Mouse (Mus musculus) retina, embryonic 14.5 days (tissue): ENCODE results near the gene Ncl.

Experiments
- DNase-seq: peaks from one replicate; pipeline ENCODE4 v3.0.0-alpha.2; 2015; ENCODE audit warnings: low spot score

The Ncl gene

DNA sequence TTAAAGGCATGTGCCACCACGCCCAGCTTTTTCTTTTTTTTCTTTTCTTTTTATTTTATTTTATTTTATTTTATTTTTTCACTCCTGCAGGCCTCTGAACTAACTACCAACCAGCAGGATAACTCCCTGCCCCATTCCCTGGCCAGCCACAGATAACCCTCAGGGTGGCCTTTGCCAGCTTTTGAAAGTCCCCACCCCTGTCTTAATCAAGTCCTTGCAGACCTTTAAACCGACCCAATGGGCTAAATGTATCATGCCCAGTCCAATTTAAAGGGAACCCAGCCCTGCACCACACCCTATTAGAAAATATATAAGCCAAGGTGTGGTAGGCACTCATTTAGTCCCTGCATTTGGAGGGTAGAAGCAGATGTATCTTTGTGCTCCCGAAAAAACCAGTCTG, 46.9 kb downstream of the Ncl start:
- DNase-seq: no peak

DNA sequence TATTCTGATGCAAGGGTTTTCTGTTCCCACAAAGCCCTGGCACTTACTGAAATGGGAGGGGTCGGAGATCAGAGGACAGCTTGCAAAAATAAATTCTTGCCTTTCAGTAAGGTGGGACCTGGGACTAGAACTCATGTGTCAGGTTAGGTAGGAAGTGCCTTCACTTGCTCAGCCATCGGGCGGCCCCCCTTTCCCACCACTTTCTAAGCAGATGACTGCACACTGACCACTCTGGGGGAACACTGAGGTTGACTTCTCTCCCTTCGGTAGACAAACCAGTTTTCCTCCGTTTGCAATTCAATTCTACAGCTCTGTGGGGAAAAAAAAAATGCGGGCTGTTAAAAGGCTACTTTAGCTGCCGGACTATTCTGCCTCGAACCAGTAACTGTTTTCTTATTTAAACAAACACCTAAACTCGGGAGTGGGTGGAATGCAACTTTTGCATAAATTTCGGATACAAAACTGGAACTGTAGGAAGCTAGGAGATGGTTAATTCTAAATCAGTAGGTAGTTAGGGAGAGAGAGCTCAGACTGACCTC, 47.7 kb downstream of the Ncl start:
- DNase-seq: no peak

DNA sequence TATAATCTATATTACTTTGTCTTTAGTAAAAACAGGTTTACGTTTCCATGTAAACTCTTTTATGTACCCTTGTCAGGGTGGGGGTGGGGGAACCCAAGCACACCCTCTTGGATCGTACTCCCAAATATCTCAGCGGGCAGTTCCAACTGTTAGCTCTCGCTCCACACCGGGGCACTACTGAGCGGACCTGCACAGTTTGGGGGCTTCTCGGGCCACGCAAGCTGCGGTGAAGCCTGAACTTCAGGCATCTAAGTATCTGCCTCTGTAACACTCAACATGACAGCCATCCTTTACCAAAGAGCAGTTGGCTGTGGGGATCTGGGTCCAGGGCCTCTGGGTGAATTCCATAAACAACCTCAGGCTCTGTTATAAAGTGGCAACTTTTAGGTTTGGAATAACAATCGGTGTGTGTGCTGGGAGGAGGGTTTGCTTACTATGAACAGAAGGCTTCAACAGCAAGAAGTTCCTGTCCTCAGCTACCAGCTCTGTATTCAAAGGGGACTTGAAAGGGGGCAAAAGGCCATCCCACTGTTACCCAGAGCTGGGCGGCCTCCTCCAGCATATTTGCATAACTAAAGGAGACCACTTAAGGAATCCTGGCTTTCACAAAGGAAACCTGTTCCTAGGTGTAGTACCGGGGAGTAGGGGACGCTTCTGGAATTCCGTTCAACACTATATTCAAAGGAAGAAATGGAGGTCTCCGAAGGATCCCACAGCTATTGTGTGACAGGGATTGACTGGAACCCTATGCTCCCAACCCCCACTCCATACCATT, 48.5 kb downstream of the Ncl start:
- DNase-seq: peak; percentile 54

DNA sequence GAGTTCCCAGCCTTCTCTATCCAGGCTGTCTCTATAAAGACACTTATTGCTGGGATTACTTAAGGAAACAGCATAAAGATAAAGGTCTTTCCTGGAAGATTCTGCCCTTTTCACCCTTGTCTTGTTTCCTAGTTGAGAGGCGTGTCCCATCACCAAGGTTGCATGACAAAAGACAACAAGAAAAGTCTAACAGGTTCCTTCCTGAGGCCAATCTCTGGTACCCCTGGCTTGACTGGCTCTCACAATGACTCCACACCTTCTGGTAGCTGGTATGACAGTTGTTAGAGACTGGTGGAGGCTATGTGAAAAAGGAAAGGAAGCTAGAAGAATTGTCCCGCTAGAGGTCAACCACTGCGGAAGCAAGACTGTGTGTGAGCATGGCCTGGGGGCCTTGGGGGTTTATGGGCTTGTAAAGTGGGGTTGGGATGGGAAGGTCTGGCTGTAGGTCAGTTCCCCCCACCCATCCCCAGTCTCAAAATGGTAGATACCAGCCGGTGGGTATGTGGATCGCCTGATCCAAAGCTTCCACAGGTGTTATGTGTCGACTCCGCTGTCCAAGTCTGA, 49.8 kb downstream of the Ncl start:
- DNase-seq: no peak

DNA sequence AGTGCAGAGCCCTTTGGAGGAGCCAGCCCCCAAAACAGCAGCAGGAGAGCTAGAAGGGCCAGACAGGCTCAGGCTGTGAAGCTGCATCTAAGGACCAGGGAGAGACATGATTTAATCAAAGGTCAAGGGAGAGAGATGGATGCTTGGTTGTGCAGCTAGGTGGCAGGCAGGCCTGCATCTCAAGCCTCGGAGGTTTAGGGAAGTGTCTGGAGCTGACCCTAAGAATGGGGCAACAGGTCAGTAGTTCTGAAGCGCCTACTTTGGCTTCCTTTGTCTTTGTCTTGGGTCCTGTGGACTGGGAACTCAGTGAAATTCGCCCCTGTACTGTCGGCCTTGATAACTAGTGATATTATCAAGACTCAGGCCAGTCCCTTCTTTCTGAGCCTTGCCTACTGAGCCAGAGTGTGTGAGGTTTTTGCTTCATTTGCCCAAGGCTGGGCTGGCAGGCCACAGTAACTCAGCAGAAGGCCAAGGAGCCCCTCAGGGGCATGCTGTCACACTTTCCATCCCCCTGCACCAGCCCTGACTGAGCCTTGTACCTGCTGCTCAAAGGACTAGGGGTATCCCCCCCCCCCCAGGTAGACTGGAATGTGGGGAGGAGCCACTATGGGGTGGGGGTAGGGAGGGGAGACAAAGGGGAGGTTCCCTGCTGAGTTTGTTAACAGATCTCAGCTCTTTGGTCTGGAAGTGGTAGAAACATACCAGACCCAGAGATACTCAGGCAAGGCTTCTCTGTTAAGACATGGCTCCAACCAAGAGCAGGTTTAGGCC, 51.1 kb downstream of the Ncl start:
- no peak for DNase-seq

DNA sequence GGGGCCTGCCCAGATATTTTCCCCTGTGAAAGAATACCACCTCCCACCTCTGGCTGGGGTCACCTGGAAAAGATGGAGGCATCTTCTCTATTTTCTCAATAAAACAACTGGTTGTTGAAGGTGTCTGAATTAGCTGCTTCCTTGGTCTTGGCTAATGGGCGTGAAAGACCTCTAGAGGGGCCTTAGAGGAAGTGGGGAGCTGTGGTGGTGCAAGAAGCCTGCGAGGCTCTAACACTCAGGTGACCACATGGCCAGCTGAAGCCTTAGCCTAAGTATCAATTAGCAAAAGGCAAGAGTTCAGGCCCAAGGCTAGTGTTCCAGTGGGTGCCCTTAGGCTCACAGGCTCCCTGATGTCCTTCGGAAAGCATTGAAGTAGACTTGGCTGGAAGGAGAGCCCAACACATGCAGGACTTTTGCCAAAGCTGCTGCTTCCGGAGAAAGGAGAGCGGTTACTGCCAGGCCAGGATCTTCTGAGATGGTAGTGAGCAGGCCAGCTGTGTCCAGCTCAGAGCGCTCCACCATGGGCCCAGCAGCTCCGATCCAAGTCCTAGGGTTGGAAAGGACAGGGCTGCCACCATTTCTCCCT, 51.9 kb downstream of the Ncl start:
- DNase-seq: no peak

DNA sequence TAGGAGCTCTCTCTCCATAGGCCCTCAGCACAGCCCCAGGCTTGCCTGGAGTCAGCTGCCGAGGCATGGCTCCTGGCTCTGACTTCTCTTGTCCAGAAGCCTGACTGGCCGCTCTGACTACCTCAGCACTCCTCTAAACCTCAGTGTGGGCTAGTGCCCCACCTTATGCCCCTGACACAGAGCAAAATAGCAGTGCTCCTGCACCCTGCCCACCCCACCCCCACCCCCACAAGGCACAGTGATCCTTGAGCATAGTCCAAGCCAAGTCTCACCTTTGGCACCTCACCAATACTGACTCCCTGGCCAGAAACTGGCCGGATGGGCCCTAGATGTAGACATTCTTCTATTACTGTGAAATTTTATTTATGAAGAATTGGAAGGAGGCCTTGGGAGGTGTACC, 52.5 kb downstream of the Ncl start:
- no peak for DNase-seq

DNA sequence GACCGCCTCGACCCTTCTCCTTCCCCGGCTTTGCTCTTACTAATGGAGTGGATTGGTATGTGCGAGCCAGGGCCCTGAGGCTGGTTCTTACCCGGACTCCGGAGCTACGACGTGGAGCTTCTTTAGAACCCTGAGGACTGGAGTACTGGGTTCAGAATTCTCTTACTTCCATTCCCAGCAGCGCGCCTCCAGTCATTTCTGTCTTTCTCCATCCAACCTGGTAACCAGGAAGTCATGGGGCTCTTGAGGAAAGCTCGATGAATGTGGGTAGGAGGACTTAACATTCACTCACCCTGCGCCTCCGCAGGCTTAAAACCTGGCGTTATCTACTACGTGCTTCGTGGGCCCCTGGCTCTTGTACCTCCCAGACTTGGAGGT, 55.3 kb downstream of the Ncl start:
- no peak for DNase-seq

DNA sequence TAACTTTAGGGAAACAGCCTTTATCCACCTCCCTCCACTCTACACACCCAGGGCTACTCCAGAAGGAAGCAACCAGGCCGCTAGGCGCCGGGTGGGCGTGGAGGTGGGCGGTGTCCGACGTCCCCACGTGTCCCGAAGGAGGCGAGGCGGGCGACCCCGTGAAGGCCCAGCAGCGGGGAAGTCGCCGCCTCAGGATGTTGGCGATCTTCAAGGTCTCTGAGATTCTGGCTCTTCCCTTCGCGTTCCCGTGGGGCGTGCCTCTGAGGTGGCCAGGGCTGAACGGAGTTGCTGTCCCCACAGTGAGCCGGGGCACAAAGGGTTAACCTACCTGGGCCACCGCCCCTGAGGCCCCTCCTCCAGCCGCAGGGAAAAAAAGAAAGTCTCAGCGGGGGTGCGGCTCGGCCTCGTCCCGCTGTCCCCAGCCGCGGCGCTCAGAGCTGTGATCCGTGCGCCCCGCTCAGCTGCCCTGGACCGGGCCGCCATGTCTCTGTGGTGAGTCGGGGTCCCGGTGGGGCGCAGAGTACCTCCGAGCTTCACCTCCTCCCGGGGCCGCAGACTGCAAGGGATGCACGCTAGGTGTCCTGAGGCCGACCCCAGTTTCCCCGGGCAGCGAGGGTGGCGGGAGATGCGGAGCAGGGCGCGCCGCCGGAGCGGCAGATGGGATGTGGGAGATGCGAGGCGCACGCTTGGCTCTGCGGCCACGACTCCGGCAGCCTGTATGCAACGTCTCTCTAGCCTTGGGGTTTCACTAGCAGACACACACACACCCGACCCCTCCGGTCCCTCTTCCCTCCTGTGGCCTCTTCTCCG, 55.9 kb downstream of the Ncl start:
- peak; percentile 59 for DNase-seq

DNA sequence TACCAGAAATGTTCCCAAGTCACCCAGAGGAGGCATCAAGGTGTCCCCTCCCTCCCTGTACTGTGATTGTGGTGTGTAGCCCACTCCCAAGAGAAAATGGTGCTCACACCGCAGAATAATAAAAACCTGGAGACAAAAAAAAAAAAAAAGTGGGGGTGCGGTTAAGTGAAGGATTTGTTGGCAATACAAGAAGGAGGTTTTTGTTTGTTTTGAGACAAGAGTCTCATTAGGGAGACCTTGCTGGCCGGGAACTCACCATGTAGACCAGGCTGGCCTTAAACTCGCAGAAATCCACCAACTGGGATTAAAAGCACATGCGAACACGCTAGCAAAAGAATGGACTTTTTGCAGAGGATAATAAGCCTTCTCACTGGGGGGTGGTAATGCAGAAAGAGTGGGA, 56.7 kb downstream of the Ncl start, which contains the start of gene B3gnt7:
Gene B3gnt7 (plus strand): TSS at position 301 of the 400 bp plus-strand sequence.
- DNase-seq: no peak

DNA sequence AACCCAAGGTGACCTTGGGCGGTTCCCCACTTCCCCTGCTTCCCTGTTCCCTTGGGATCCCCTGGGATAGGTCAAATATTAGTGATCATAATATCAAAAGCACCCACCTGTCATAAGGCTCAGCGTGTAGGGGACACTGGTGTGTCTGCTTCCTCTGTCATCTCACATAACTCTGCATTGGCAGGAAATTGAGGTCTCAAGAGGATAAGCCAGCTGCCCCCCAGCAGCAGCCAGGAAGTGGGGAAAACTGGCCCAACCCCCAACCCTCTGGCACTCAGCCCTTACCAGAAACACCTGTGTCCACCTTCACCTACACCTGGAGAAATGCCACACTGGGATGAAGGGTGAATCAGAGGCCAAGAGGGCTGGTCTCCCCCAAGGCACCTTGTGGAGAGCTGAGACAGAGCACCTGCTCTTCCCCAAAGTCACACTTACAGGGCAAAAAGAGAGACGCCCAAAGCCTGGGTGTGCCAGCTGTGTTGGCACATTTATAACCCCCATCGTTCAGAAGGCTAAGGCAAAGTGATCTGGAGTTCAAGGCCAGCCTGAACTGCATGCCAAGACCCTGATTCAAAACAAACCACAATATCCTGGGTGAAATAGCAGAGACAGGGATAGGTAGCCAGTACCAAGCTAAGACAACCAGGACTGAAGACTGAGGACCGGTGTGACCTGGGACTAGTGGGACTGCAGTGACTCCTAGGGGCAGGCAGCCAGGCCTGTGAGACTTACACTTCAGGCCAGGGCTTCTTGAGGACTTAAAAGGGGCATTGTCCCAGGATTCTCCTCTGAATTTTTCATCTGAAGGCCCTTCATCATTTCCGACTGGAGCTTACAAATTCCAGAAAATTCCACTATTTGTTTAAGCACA, 57.7 kb downstream of the Ncl start:
- no peak for DNase-seq

DNA sequence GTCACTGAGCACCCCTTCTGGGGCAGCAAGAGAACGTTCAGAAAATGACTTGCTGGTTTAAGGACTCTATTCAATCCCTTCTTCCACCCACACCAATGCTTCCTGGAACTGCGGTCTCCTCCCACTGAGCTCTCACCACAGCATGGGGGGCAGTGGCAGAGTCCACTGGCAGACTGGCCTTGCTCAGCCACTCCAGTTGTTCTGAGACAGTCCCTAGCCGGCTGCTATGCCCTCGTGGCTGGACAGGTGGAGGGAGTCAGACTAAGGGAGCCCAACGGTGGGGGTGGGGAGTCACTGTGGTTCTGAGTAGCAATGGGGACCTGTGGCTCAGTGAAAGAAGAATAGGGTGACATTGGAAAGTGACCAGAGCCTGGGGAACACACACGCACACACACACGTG, 58.5 kb downstream of the Ncl start:
- DNase-seq: no peak

DNA sequence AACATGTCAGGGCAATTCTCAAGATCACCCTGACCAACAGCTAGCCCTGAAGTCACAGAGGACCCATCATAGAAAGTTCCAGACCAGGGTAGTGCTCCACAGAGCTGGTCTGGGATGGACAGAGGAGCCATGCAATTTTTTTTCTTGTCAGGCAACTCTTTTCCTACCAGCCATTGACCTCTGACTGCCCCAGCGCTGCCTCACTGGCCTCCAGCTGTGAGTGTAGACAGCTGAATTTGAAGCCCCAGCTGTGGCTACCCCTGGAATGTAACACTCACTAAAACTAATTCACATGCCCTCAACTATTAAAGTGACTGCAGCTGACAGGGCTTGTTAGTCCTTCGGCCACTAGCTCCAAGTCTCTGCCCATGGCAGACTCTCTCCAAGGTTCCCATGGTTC, 59.1 kb downstream of the Ncl start:
- peak; percentile 38 for DNase-seq
